ENCODE assay signal across 11 mouse cellular contexts in the genomic region with DNA sequence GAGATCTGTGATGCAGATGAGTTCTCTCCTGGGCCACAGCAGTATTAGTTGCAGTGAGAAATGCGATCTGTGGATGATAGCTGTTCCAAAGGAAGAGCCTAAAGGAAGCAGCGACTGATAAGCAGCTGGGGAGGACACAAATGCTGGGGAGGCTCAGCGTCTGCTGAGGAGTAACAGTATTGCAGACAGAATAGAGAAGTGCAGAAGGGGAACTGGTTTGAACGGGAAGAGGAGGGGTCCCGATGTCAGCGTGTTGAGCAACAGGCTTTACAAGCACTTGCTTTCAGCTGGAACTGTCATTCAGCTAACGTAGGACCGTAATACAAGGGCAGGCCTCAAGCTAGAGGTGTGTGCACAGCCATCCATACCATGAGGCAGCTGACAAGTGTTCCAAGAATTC. TPM values are rescaled to one million over a fixed set of nuclear protein-coding genes. Genes with fewer than 3 reads are reported as not detected.
DNase-seq lines count a peak whose midpoint lies in the region; ATAC-seq and TF ChIP-seq lines count a peak whose summit lies in the region.
"Had no signal": no experiment of that assay in that cellular context is flagged by ENCODE, and none has a peak within 500 bp of the region (broad histone marks: within the 10 kb centered on the region; RNA-seq: fewer than 3 reads in every experiment).

No protein-coding gene starts in this region.

- H3K27me3 ChIP-seq in embryonic facial prominence, embryonic 14.5 days (replicated peaks; ENCODE audit: control insufficient read depth, insufficient read depth, low read length): no peaks in the 10 kb centered on the region
- H3K27me3 ChIP-seq in limb, embryonic 14.5 days (ENCODE audit: control insufficient read depth, insufficient read depth, low read length): no peaks in the 10 kb centered on the region
- no peaks in the 10 kb centered on the region for H3K27me3 ChIP-seq in thymus, adult 2 months (ENCODE audit: control insufficient read depth, insufficient read depth, low read length)

- no peak overlapping the region; the same call in 1 of the 2 replicates for H3K27ac ChIP-seq in embryonic facial prominence, embryonic 14.5 days (replicated peaks; ENCODE audit: low read depth, low read length)
- peak overlapping the region; percentile 44; the same call in 1 of the 2 replicates for H3K27ac ChIP-seq in limb, embryonic 14.5 days (replicated peaks; ENCODE audit: low read depth, low read length)
- no peak overlapping the region for H3K27ac ChIP-seq in thymus, adult 2 months (ENCODE audit: control insufficient read depth, insufficient read depth, low read length)

- H3K36me3 ChIP-seq in embryonic facial prominence, embryonic 14.5 days (ENCODE audit: control insufficient read depth, insufficient read depth, low read length): peaks cover 60% of the 10 kb centered on the region
- peaks cover 52% of the 10 kb centered on the region for H3K36me3 ChIP-seq in limb, embryonic 14.5 days (ENCODE audit: control insufficient read depth, insufficient read depth, low read length)
- H3K36me3 ChIP-seq in thymus, adult 2 months (ENCODE audit: control insufficient read depth, insufficient read depth, low read length): peaks cover 25% of the 10 kb centered on the region

- TF ChIP-seq CTCF in thymus, adult 2 months (IDR thresholded peaks at IDR 0.05; ENCODE audit: borderline replicate concordance, control insufficient read depth, extremely low read depth, insufficient read depth, low read length, poor library complexity): no peak

- no peaks in the 10 kb centered on the region for H3K9me3 ChIP-seq in embryonic facial prominence, embryonic 14.5 days (ENCODE audit: control insufficient read depth, low read length)
- no peaks in the 10 kb centered on the region for H3K9me3 ChIP-seq in limb, embryonic 14.5 days (ENCODE audit: control insufficient read depth, low read length)

- peaks cover 35% of the 10 kb centered on the region for H3K4me1 ChIP-seq in embryonic facial prominence, embryonic 14.5 days (ENCODE audit: control insufficient read depth, insufficient read depth, low read length)
- H3K4me1 ChIP-seq in limb, embryonic 14.5 days (ENCODE audit: control insufficient read depth, insufficient read depth, low read length): peaks cover 38% of the 10 kb centered on the region
- peaks cover 38% of the 10 kb centered on the region for H3K4me1 ChIP-seq in thymus, adult 2 months (replicated peaks; ENCODE audit: control insufficient read depth, insufficient read depth, low read length)

- TF ChIP-seq POLR2A in limb, embryonic 14.5 days (IDR thresholded peaks at IDR 0.05; ENCODE audit: borderline replicate concordance, extremely low read depth, insufficient read depth, insufficient read length): no peak
- no peak for TF ChIP-seq POLR2A in thymus, adult 2 months (IDR thresholded peaks at IDR 0.05; ENCODE audit: control insufficient read depth, extremely low read depth, insufficient read depth, low read length, poor library complexity)

- ATAC-seq in embryonic facial prominence, embryonic 14.5 days (ENCODE audit: low read depth): no peak
- ATAC-seq in limb, embryonic 14.5 days (ENCODE audit: low FRiP score, low read depth): no peak
- peak; percentile 46 for ATAC-seq in monocyte, adult 5-6 weeks (replicated peaks; ENCODE audit: insufficient number of reproducible peaks, low FRiP score, low TSS enrichment, poor library complexity, severe bottlenecking)
- ATAC-seq: forebrain, postnatal 0 days had no signal

- WGBS in embryonic facial prominence, embryonic 14.5 days: 67% methylated on average over 8 of the region's 8 CpGs
- WGBS in limb, embryonic 14.5 days: 77% methylated on average over 8 of the region's 8 CpGs
- 39% methylated on average over 8 of the region's 8 CpGs for WGBS in thymus, adult 2 months

- DNase-seq in layer of hippocampus, adult 9-11 months: peak; percentile 47
- no peak for DNase-seq in layer of hippocampus, postnatal 36 days
- DNase-seq in embryonic facial prominence, embryonic 14.5 days (ENCODE audit: low spot score): peak; percentile 58
- DNase-seq in limb, embryonic 14.5 days (ENCODE audit: low spot score): peak; percentile 17
- DNase-seq in frontal cortex, postnatal 36 days (ENCODE audit: low spot score in 2 of 2): no peak
- no peak for DNase-seq in thymus, adult 2 months
- DNase-seq in right cerebral cortex, postnatal 36 days (ENCODE audit: low spot score in 2 of 2): no peak
- DNase-seq: forebrain, postnatal 0 days; kidney, postnatal 10 days; midbrain, embryonic 14.5 days had no signal

- no peak overlapping the region for H3K4me3 ChIP-seq in embryonic facial prominence, embryonic 14.5 days (ENCODE audit: low read depth, low read length)
- H3K4me3 ChIP-seq in limb, embryonic 14.5 days (replicated peaks; ENCODE audit: low read length): no peak overlapping the region
- H3K4me3 ChIP-seq in thymus, adult 2 months (ENCODE audit: control insufficient read depth, insufficient read depth, low read length): no peak overlapping the region

- H3K9ac ChIP-seq in embryonic facial prominence, embryonic 14.5 days (ENCODE audit: low read depth, low read length): no peak overlapping the region
- H3K9ac ChIP-seq in limb, embryonic 14.5 days (ENCODE audit: low read depth, low read length, severe bottlenecking): no peak overlapping the region
- H3K9ac ChIP-seq: forebrain, postnatal 0 days had no signal

- peak overlapping the region; percentile 90 for H3K4me2 ChIP-seq in embryonic facial prominence, embryonic 14.5 days (ENCODE audit: low read depth, low read length)
- H3K4me2 ChIP-seq in limb, embryonic 14.5 days (replicated peaks; ENCODE audit: low read depth, low read length, severe bottlenecking): no peak overlapping the region

RNA-seq across cellular contexts. Expression of a gene that starts 3.8 kb away (rescaled TPM):
- 10 to 100 TPM; 42.8 to 45.0 TPM for total RNA-seq in layer of hippocampus, postnatal 36 days (2021)
- 155 and 156 TPM in 2 replicates for polyA plus RNA-seq in embryonic facial prominence, embryonic 14.5 days (2014; fragmentation: Nextera tagmentation; extraction: Ambion mirVana)
- 176 and 232 TPM in 2 replicates for polyA plus RNA-seq in limb, embryonic 14.5 days (2012; rRNA removed)
- 152 and 159 TPM in 2 replicates for polyA plus RNA-seq in limb, embryonic 14.5 days (2014; fragmentation: Nextera tagmentation; extraction: Ambion mirVana)
- 102 to 184 TPM (median 117 TPM) in 3 replicates for total RNA-seq in monocyte, adult 5-6 weeks (2017)
- 209 and 222 TPM in 2 replicates for polyA plus RNA-seq in thymus, adult 2 months (2012; rRNA removed)

RNA-seq across cellular contexts. Expression of a gene that starts 19.9 kb away (rescaled TPM):
- under 1 TPM in 1 of 2 experiments, not detected in 1; 0.15 TPM for total RNA-seq in layer of hippocampus, postnatal 36 days (2021)
- polyA plus RNA-seq in embryonic facial prominence, embryonic 14.5 days (2014; fragmentation: Nextera tagmentation; extraction: Ambion mirVana): 3.8 and 4.3 TPM in 2 replicates
- polyA plus RNA-seq in limb, embryonic 14.5 days (2012; rRNA removed): 17.7 and 18.3 TPM in 2 replicates
- 7.4 and 8.8 TPM in 2 replicates for polyA plus RNA-seq in limb, embryonic 14.5 days (2014; fragmentation: Nextera tagmentation; extraction: Ambion mirVana)
- 0.29 to 0.43 TPM in 2 of 3 replicates, not detected in the other for total RNA-seq in monocyte, adult 5-6 weeks (2017)
- polyA plus RNA-seq in thymus, adult 2 months (2012; rRNA removed): 3.6 and 4.7 TPM in 2 replicates

RNA-seq across cellular contexts. Expression of a gene that starts 28.7 kb away (rescaled TPM):
- 10 to 100 TPM; 76.2 to 77.0 TPM for total RNA-seq in layer of hippocampus, postnatal 36 days (2021)
- 0.43 and 0.46 TPM in 2 replicates for polyA plus RNA-seq in embryonic facial prominence, embryonic 14.5 days (2014; fragmentation: Nextera tagmentation; extraction: Ambion mirVana)
- polyA plus RNA-seq in limb, embryonic 14.5 days (2012; rRNA removed): 2.9 and 3.6 TPM in 2 replicates
- polyA plus RNA-seq in limb, embryonic 14.5 days (2014; fragmentation: Nextera tagmentation; extraction: Ambion mirVana): 0.29 and 0.47 TPM in 2 replicates
- 0.10 to 0.32 TPM in 2 of 3 replicates, not detected in the other for total RNA-seq in monocyte, adult 5-6 weeks (2017)
- 0.17 and 0.24 TPM in 2 replicates for polyA plus RNA-seq in thymus, adult 2 months (2012; rRNA removed)

RNA-seq across cellular contexts. Expression of a gene that starts 46.9 kb away (rescaled TPM):
- under 1 TPM in 1 of 2 experiments, not detected in 1; 0.40 TPM for total RNA-seq in layer of hippocampus, postnatal 36 days (2021)
- polyA plus RNA-seq in embryonic facial prominence, embryonic 14.5 days (2014; fragmentation: Nextera tagmentation; extraction: Ambion mirVana): not detected in 2 replicates
- polyA plus RNA-seq in limb, embryonic 14.5 days (2012; rRNA removed): 0.17 and 0.28 TPM in 2 replicates
- polyA plus RNA-seq in limb, embryonic 14.5 days (2014; fragmentation: Nextera tagmentation; extraction: Ambion mirVana): not detected in 2 replicates
- total RNA-seq in monocyte, adult 5-6 weeks (2017): 2.9 to 4.2 TPM in 2 of 3 replicates, not detected in the other
- polyA plus RNA-seq in thymus, adult 2 months (2012; rRNA removed): 0.26 and 0.55 TPM in 2 replicates
- total RNA-seq: forebrain, postnatal 0 days had no signal
- polyA plus RNA-seq: forebrain, postnatal 0 days; midbrain, embryonic 14.5 days had no signal

RNA-seq across cellular contexts. Expression of a gene that starts 52.1 kb away (rescaled TPM):
- not detected for total RNA-seq in layer of hippocampus, postnatal 36 days (2021)
- polyA plus RNA-seq in embryonic facial prominence, embryonic 14.5 days (2014; fragmentation: Nextera tagmentation; extraction: Ambion mirVana): not detected in 2 replicates
- polyA plus RNA-seq in limb, embryonic 14.5 days (2012; rRNA removed): 0.11 TPM in 1 of 2 replicates, not detected in the other
- polyA plus RNA-seq in limb, embryonic 14.5 days (2014; fragmentation: Nextera tagmentation; extraction: Ambion mirVana): not detected in 2 replicates
- total RNA-seq in monocyte, adult 5-6 weeks (2017): 1.6 TPM in 1 of 3 replicates, not detected in the others
- polyA plus RNA-seq in thymus, adult 2 months (2012; rRNA removed): 0.15 TPM in 1 of 2 replicates, not detected in the other
- total RNA-seq: forebrain, postnatal 0 days had no signal
- polyA plus RNA-seq: forebrain, postnatal 0 days; midbrain, embryonic 14.5 days had no signal

Comparison
In these comparisons a context has a peak if more than half of its experiments do, and no peak if none do; other contexts are left out.
1. DNase-seq: peak in layer of hippocampus, adult 9-11 months (single experiment), embryonic facial prominence, embryonic 14.5 days (single experiment) and limb, embryonic 14.5 days (single experiment); none in layer of hippocampus, postnatal 36 days (0 of 2), frontal cortex, postnatal 36 days (0 of 2), thymus, adult 2 months (single experiment) and right cerebral cortex, postnatal 36 days (0 of 2).